Mouse (Mus musculus) hindbrain, embryonic 11.5 days (tissue): ENCODE data around the gene Pif1. TPM values are rescaled to one million over a fixed set of nuclear protein-coding genes. Genes with fewer than 3 reads are reported as not detected.
A peak's percentile ranks its signal among the peaks of the same experiment; 100 is the strongest.

Experiments
- ATAC-seq: fragments of 200-750 bp; cut with Nextera tagmentation; 2 replicates; pipeline ENCODE4 v1.8.0; 2017; ENCODE audit warnings: mild to moderate bottlenecking, moderate TSS enrichment, moderate library complexity; ENCODE audit not compliant: low FRiP score
- DNase-seq: peaks from one replicate; pipeline ENCODE4 v3.0.0-alpha.2; 2015; ENCODE audit warnings: low spot score
- H3K27ac ChIP-seq: fragments of 300-500 bp; sonication (generic); 2 replicates; pipeline ENCODE4 v1.5.1; 2014; ENCODE audit warnings: mild to moderate bottlenecking, low read depth, low read length
- H3K27me3 ChIP-seq: fragments of 300-500 bp; sonication (generic); 2 replicates; pipeline ENCODE4 v1.6.1; 2014; ENCODE audit warnings: mild to moderate bottlenecking, low read length, moderate library complexity, mixed read lengths; ENCODE audit not compliant: control insufficient read depth, insufficient read depth
- H3K36me3 ChIP-seq: fragments of 300-500 bp; sonication (generic); 2 replicates; pipeline ENCODE4 v1.6.1; 2014; ENCODE audit warnings: mild to moderate bottlenecking, low read length, moderate library complexity, mixed read lengths; ENCODE audit not compliant: control insufficient read depth, insufficient read depth
- H3K4me1 ChIP-seq: fragments of 300-500 bp; sonication (generic); replicated peaks from 2 replicates; pipeline ENCODE4 v1.6.1; 2014; ENCODE audit warnings: low read length, mixed read lengths; ENCODE audit not compliant: control insufficient read depth, insufficient read depth
- H3K4me2 ChIP-seq: fragments of 300-500 bp; sonication (generic); replicated peaks from 2 replicates; pipeline ENCODE4 v1.6.1; 2014; ENCODE audit warnings: mild to moderate bottlenecking, low read depth, low read length
- H3K4me3 ChIP-seq: fragments of 300-500 bp; sonication (generic); 2 replicates; pipeline ENCODE4 v1.5.1; 2014; ENCODE audit warnings: low read depth, low read length
- H3K9ac ChIP-seq: fragments of 300-500 bp; sonication (generic); 2 replicates; pipeline ENCODE4 v1.6.1; 2014; ENCODE audit warnings: low read depth, low read length
- H3K9me3 ChIP-seq: fragments of 300-500 bp; sonication (generic); 2 replicates; pipeline ENCODE4 v1.6.1; 2016; ENCODE audit warnings: low read length; ENCODE audit not compliant: control insufficient read depth
- WGBS: fragments of 180-500 bp; shearing (Covaris S2); extraction: QIAGEN DNeasy Blood & Tissue Kit; methylation state at CpG from one replicate; pipeline ENCODE4 v1.1.7; 2014; 5-methylcytosine and 5-hydroxymethylcytosine counted together
- polyA plus RNA-seq: library from polyadenylated mRNA; unstranded; fragments of >200 nt; fragmentation: Nextera tagmentation; extraction: Ambion mirVana; gene quantifications from 2 replicates; pipeline ENCODE4 v1.2.1, GENCODE M21; 2014

Gene Pif1
- polyA plus RNA-seq, 1 experiment from 2014 or later: 12.5 TPM

GRCm38 (mm10) chr9:65547844-65548243 is 39.1 kb upstream of the Pif1 start:
- no peak overlapping the region for H3K4me3 ChIP-seq
- H3K27me3 ChIP-seq: no peaks in the 10 kb centered on the region
- peaks cover 15% of the 10 kb centered on the region; the same call in 1 of the 2 replicates for H3K4me1 ChIP-seq
- H3K9me3 ChIP-seq: no peaks in the 10 kb centered on the region
- no peak overlapping the region; the same call in 1 of the 2 replicates for H3K9ac ChIP-seq
- no peak overlapping the region for H3K4me2 ChIP-seq
- DNase-seq (no peak), ATAC-seq (no peak)
- H3K36me3 ChIP-seq: no peaks in the 10 kb centered on the region
- 65% methylated on average over 4 of the region's 4 CpGs for whole genome bisulfite sequencing
- H3K27ac ChIP-seq: peak overlapping the region; percentile 39; the same call in 1 of the 2 replicates

DNA sequence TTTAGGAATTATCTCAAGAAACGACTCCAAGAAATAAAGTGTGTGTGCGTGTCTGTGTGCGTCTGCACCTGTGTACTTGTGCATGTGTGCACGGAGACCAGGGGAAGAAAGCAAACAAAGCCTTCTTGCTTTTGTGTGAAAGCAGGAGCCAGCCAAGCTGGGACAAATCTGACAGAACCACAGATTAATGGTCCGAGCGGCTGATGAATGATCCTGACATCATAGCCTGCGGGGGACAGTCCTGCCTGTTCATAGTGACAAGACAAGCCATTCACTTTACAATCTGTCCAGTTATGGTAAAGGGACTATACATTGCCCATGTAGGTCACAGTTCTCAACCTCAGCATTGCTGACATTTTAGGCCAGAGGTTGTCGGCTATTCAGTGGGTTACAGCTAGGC is 38.6 kb upstream of the Pif1 start:
- H3K27me3 ChIP-seq: no peaks in the 10 kb centered on the region
- no peak overlapping the region; the same call in 1 of the 2 replicates for H3K9ac ChIP-seq
- H3K27ac ChIP-seq: peak overlapping the region; percentile 39; the same call in 1 of the 2 replicates
- DNase-seq: peak; percentile 56
- no peak overlapping the region for H3K4me2 ChIP-seq
- WGBS: 52% methylated on average over 8 of the region's 8 CpGs
- H3K9me3 ChIP-seq: no peaks in the 10 kb centered on the region
- no peak for ATAC-seq
- H3K4me3 ChIP-seq: no peak overlapping the region
- no peaks in the 10 kb centered on the region for H3K36me3 ChIP-seq
- peaks cover 15% of the 10 kb centered on the region; the same call in 1 of the 2 replicates for H3K4me1 ChIP-seq

DNA sequence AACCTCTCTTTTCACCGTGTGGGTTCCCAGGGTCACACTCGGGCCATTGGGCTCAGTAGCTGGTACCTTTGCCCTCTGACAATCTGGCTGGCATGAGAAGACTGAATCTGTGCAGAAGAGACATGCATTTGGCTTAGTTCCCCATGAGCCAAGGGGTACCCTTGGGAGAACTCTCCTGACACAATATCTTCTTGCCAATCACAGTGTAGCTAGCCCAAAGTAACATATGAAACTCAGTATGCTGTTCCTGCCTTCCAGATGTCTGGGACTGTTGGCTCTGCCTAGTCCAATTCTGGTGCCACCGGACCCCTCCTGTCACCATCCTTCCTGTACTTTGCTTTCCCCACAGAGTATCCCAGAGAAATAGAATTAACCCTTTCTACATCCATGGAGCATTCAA is 37.8 kb upstream of the Pif1 start:
- WGBS: 79% methylated on average over 3 of the region's 3 CpGs
- no peak overlapping the region for H3K4me2 ChIP-seq
- ATAC-seq: no peak
- no peak overlapping the region for H3K27ac ChIP-seq
- no peak for DNase-seq
- H3K4me1 ChIP-seq: peaks cover 15% of the 10 kb centered on the region; the same call in 1 of the 2 replicates
- no peaks in the 10 kb centered on the region for H3K9me3 ChIP-seq
- H3K27me3 ChIP-seq: no peaks in the 10 kb centered on the region
- no peak overlapping the region for H3K9ac ChIP-seq
- no peak overlapping the region for H3K4me3 ChIP-seq
- no peaks in the 10 kb centered on the region for H3K36me3 ChIP-seq

DNA sequence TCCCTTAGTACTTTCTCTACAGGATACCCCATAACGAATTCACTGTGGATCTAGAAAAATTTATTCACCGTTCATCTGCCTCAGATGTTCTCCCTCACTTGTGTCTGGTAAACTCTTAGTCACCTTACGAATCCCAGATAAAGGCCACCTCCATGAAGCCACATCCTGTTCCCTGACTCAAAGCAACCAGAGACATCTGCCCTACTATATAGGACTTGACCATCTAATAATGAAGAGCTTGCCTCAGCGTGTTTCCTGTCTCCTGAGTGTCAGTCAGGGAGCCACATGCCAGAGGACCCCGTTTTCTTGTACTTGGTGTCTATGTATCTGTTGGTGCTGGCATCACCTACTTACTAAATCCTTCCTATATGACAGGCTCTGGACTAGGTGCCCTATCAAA is 37.3 kb upstream of the Pif1 start:
- H3K4me3 ChIP-seq: no peak overlapping the region
- H3K9me3 ChIP-seq: no peaks in the 10 kb centered on the region
- no peaks in the 10 kb centered on the region for H3K27me3 ChIP-seq
- no peak overlapping the region for H3K4me2 ChIP-seq
- ATAC-seq: no peak
- no peak for DNase-seq
- WGBS: 90% methylated on average over 5 of the region's 5 CpGs
- no peak overlapping the region for H3K9ac ChIP-seq
- peaks cover 15% of the 10 kb centered on the region; the same call in 1 of the 2 replicates for H3K4me1 ChIP-seq
- H3K27ac ChIP-seq: no peak overlapping the region
- no peaks in the 10 kb centered on the region for H3K36me3 ChIP-seq

- Histone ChIP-seq H3K4me1 (peaks cover 15% of the 10 kb centered on the region), H3K27me3 (no peaks in the 10 kb centered on the region), H3K4me3 (no peak overlapping the region), H3K36me3 (no peaks in the 10 kb centered on the region), H3K9me3 (no peaks in the 10 kb centered on the region), H3K27ac (0 out of 2 replicates have a peak overlapping the region, but pooled peaks have one; percentile 47), H3K4me2 (no peak overlapping the region), H3K9ac (no peak overlapping the region)
- DNase-seq (no peak), ATAC-seq (no peak)
- 39% methylated on average over 7 of the region's 7 CpGs for WGBS
Observed at GRCm38 (mm10) chr9:65550079-65550831, 36.7 kb upstream of the Pif1 start.

GRCm38 (mm10) chr9:65551035-65551434 is 35.9 kb upstream of the Pif1 start:
- 31% methylated on average over 5 of the region's 5 CpGs for WGBS
- H3K36me3 ChIP-seq: no peaks in the 10 kb centered on the region
- DNase-seq (peak; percentile 59), ATAC-seq (no peak)
- H3K4me1 ChIP-seq: peaks cover 20% of the 10 kb centered on the region
- no peaks in the 10 kb centered on the region for H3K27me3 ChIP-seq
- 0 out of 2 replicates have a peak overlapping the region, but pooled peaks have one; percentile 47 for H3K27ac ChIP-seq
- H3K9ac ChIP-seq: no peak overlapping the region
- H3K9me3 ChIP-seq: no peaks in the 10 kb centered on the region
- H3K4me3 ChIP-seq: no peak overlapping the region
- no peak overlapping the region for H3K4me2 ChIP-seq

- H3K9me3 ChIP-seq: no peaks in the 10 kb centered on the region
- no peak overlapping the region for H3K27ac ChIP-seq
- no peak overlapping the region for H3K4me3 ChIP-seq
- no peak overlapping the region for H3K4me2 ChIP-seq
- 93% methylated on average over 5 of the region's 5 CpGs for WGBS
- H3K27me3 ChIP-seq: no peaks in the 10 kb centered on the region
- H3K4me1 ChIP-seq: peaks cover 20% of the 10 kb centered on the region
- 0 out of 2 replicates have a peak, but pooled peaks cover 6% of the 10 kb centered on the region for H3K36me3 ChIP-seq
- H3K9ac ChIP-seq: no peak overlapping the region
- no peak for DNase-seq
- ATAC-seq: no peak
Observed at GRCm38 (mm10) chr9:65552141-65552540, 34.8 kb upstream of the Pif1 start.

- DNase-seq (no peak), ATAC-seq (no peak)
- H3K4me2 ChIP-seq: no peak overlapping the region
- H3K4me3 ChIP-seq: no peak overlapping the region
- peaks cover 20% of the 10 kb centered on the region for H3K4me1 ChIP-seq
- H3K36me3 ChIP-seq: 0 out of 2 replicates have a peak, but pooled peaks cover 6% of the 10 kb centered on the region
- no peak overlapping the region for H3K9ac ChIP-seq
- no peaks in the 10 kb centered on the region for H3K27me3 ChIP-seq
- no peaks in the 10 kb centered on the region for H3K9me3 ChIP-seq
- WGBS: 99% methylated on average over 2 of the region's 2 CpGs
- no peak overlapping the region for H3K27ac ChIP-seq
Observed at GRCm38 (mm10) chr9:65552711-65553110, 34.2 kb upstream of the Pif1 start.

- ATAC-seq (peak; percentile 49; the same call in 1 of the 2 replicates), DNase-seq (peak; percentile 33)
- peaks cover 16% of the 10 kb centered on the region for H3K4me1 ChIP-seq
- no peaks in the 10 kb centered on the region for H3K27me3 ChIP-seq
- peaks cover 6% of the 10 kb centered on the region; the same call in 1 of the 2 replicates for H3K36me3 ChIP-seq
- H3K4me3 ChIP-seq: no peak overlapping the region
- H3K4me2 ChIP-seq: no peak overlapping the region
- WGBS: 9% methylated on average over 5 of the region's 5 CpGs
- H3K27ac ChIP-seq: 0 out of 2 replicates have a peak overlapping the region, but pooled peaks have one; percentile 18
- H3K9me3 ChIP-seq: no peaks in the 10 kb centered on the region
- no peak overlapping the region for H3K9ac ChIP-seq
Observed at GRCm38 (mm10) chr9:65555001-65555405, 32.0 kb upstream of the Pif1 start.
